Mouse (Mus musculus) lung, adult 2 months (tissue): ENCODE measurements at regions not wholly inside any gene's neighbourhood (a gene's known extent, or its start where the extent isn't known, plus 50 kb on each side); places are given as distances from the start of the nearest gene placed in this dataset.

Source experiments
- DNase-seq: peaks from one replicate; pipeline ENCODE4 v3.0.0; 2022
- H3K4me1 ChIP-seq: fragments of 200-500 bp; 2 replicates; pipeline ENCODE4 v1.6.1; 2011; ENCODE audit warnings: low read length; ENCODE audit not compliant: control insufficient read depth, insufficient read depth
- H3K4me3 ChIP-seq: fragments of 200-500 bp; replicated peaks from 2 replicates; pipeline ENCODE3; 2011; ENCODE audit warnings: low read depth, mild to moderate bottlenecking, control low read depth, low read length; ENCODE audit errors: extremely low read depth
- CTCF ChIP-seq: fragments of 200-500 bp; IDR thresholded peaks from 2 replicates; pipeline ENCODE4 v1.5.1; 2011; ENCODE audit warnings: mild to moderate bottlenecking, low read length, control low read depth; ENCODE audit not compliant: insufficient read depth
- POLR2A ChIP-seq: fragments of 200-500 bp; IDR thresholded peaks from 2 replicates; pipeline ENCODE4 v1.6.1; 2011; ENCODE audit warnings: low read depth, mild to moderate bottlenecking, control low read depth, low read length, borderline replicate concordance; ENCODE audit errors: extremely low read depth
- WGBS: fragments of 180-500 bp; shearing (Covaris S2); methylation state at CpG from one replicate; pipeline ENCODE4 v1.1.7; 2018; 5-methylcytosine and 5-hydroxymethylcytosine counted together

DNA sequence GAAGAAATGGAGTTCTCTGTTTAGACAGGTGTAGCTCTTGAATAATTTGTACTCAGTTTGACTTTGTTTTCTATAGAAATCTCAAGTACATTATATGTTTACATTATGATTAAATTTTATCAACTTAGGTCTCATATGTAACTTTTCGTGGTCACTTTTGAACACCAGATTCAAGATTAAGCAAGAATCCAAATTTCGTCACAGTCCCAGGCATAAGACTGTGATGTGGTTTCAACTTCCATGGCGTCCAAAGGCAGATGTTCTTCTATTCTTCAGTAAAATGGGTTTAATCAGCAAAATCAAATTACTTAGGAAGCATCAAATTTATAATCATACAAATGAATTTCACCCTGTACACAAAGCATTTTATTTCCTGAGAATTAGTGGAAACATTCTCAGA is 198.9 kb downstream of the Gm13691 start:
- no peak for DNase-seq
- no peak overlapping the region for H3K4me3 ChIP-seq
- H3K4me1 ChIP-seq = no peaks in the 10 kb centered on the region
- TF ChIP-seq CTCF = no peak
- no peak for TF ChIP-seq POLR2A
- WGBS = 64% methylated on average over 3 of the region's 3 CpGs

- WGBS = 77% methylated on average over 1 of the region's 1 CpGs
- Histone ChIP-seq H3K4me3 (no peak overlapping the region), H3K4me1 (no peaks in the 10 kb centered on the region)
- no peak for DNase-seq
- no peak for TF ChIP-seq CTCF
- no peak for TF ChIP-seq POLR2A
Measured at GRCm38 (mm10) chr2:84217116-84217515, 208.1 kb downstream of the Calcrl start.

DNA sequence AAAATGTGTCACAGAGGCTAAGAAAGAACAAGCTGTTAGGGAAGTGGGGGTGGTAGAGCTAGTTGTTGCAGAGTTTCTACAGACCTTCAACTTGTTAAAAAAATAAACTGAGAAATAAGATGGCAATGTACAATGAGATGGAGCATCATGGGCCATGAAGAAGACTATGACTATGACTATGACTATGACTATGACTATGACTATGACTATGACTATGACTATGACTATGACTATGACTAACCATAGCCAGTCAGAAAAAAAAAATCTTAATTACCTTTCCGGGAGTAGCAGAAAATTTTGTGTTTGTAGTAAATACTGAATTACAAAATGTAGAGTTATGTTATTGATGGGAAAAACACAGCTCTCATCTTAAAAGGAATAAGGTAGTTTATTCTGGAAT is 203.2 kb downstream of the Calcrl start:
- H3K4me3 ChIP-seq = no peak overlapping the region
- no peak for DNase-seq
- 98% methylated on average over 1 of the region's 1 CpGs for WGBS
- H3K4me1 ChIP-seq = no peaks in the 10 kb centered on the region
- TF ChIP-seq POLR2A = no peak
- no peak for TF ChIP-seq CTCF

- Histone ChIP-seq H3K4me1 (peaks cover 3% of the 10 kb centered on the region), H3K4me3 (no peak overlapping the region)
- 45% methylated on average over 3 of the region's 3 CpGs for WGBS
- TF ChIP-seq POLR2A = no peak
- TF ChIP-seq CTCF = no peak
- DNase-seq = peak; percentile 12
Measured at GRCm38 (mm10) chr2:84229777-84230176, 195.4 kb downstream of the Calcrl start.

DNA sequence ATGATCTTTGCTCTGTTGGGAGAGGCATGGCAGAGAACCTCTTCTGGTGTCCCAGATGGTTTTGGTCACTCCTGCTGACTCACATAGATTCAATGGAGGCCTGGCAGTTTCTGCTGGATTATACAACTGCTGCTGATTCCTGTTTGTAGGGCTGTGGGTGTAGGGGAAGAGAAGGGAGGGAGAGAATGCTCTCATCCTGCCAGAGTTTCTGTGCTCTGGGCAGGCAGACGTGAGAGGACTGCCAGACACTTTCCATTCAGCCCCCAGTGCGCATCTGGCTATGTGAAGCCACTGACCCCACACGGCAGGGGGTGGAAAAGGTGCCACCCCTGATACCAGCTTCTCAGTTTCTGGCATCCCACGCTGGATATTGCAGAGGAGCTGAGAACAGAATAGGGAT is 189.6 kb downstream of the Calcrl start:
- no peak for DNase-seq
- no peak overlapping the region for H3K4me3 ChIP-seq
- 84% methylated on average over 4 of the region's 4 CpGs for WGBS
- no peaks in the 10 kb centered on the region for H3K4me1 ChIP-seq
- TF ChIP-seq POLR2A = no peak
- TF ChIP-seq CTCF = no peak

DNA sequence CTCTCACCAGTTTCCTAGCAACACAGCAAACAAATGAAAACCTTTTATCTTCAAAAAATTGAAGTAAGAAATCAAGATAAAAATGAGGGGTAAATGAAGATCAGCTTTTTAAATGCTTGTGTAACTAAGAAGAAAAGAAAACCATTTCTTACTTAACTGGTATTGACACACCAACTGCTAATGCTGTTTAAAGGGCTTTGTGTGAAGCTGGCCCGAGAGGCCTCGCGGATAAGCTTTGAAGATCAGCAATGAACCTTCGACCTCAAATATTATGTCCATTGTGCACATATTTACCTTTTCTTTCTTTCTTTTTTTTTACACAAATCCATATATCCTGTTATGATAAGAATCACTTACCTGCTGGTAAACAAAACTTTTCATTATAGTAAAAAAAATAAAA is 184.0 kb downstream of the Calcrl start:
- no peak for TF ChIP-seq POLR2A
- no peak for TF ChIP-seq CTCF
- peaks cover 7% of the 10 kb centered on the region for H3K4me1 ChIP-seq
- no peak for DNase-seq
- H3K4me3 ChIP-seq = no peak overlapping the region
- 40% methylated on average over 4 of the region's 4 CpGs for WGBS

DNA sequence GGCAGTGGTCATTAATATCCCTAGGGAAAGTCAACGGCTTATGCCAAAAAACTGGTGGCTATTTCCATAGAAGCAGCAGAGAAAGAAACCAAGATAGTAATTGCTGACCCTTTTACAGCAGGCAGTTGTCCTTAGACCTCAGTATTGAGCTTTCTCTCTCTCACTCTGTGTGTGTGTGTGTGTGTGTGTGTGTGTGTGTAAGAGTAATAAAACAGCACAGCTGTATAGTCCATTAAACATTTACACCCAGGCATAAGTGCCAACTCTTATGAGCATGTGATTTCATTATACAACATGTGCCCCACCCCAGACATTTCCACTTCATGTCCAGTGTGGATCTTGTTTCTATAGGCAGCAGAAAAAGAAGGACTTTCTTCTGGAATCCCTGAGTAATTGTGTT is 183.2 kb downstream of the Calcrl start:
- WGBS = 15% methylated on average over 1 of the region's 1 CpGs
- no peak for DNase-seq
- Histone ChIP-seq H3K4me1 (peaks cover 7% of the 10 kb centered on the region), H3K4me3 (no peak overlapping the region)
- TF ChIP-seq POLR2A (no peak), CTCF (no peak)

GRCm38 (mm10) chr2:84245900-84246299 is 179.3 kb downstream of the Calcrl start:
- 71% methylated on average over 2 of the region's 2 CpGs for WGBS
- peaks cover 7% of the 10 kb centered on the region for H3K4me1 ChIP-seq
- H3K4me3 ChIP-seq = no peak overlapping the region
- DNase-seq = no peak
- TF ChIP-seq CTCF = no peak
- TF ChIP-seq POLR2A = no peak

- no peak for DNase-seq
- Histone ChIP-seq H3K4me3 (no peak overlapping the region), H3K4me1 (peaks cover 5% of the 10 kb centered on the region; the same call in 1 of the 2 replicates)
- no peak for TF ChIP-seq CTCF
- no peak for TF ChIP-seq POLR2A
- WGBS = 36% methylated on average over 2 of the region's 2 CpGs
Measured at GRCm38 (mm10) chr2:84246562-84246961, 178.6 kb downstream of the Calcrl start.

- TF ChIP-seq POLR2A (no peak), CTCF (no peak)
- 82% methylated on average over 3 of the region's 3 CpGs for WGBS
- no peak for DNase-seq
- Histone ChIP-seq H3K4me1 (no peaks in the 10 kb centered on the region; the same call in 1 of the 2 replicates), H3K4me3 (no peak overlapping the region)
Measured at GRCm38 (mm10) chr2:84248169-84248568, 177.0 kb downstream of the Calcrl start.
